Mouse (Mus musculus) brown adipose tissue, adult 24 weeks (tissue): ENCODE results near the gene Tnip1. TPM values are rescaled to one million over a fixed set of nuclear protein-coding genes. Genes with fewer than 3 reads are reported as not detected.

Experiments used
- H3K27ac ChIP-seq: fragments of 200-500 bp; replicated peaks from 2 replicates; pipeline ENCODE4 v1.5.1; 2012; ENCODE audit warnings: low read depth, mild to moderate bottlenecking, low read length
- H3K4me1 ChIP-seq: fragments of 200-500 bp; 2 replicates; pipeline ENCODE4 v1.6.1; 2012; ENCODE audit warnings: low read length, mixed read lengths; ENCODE audit not compliant: control insufficient read depth, insufficient read depth, insufficient read length
- H3K4me3 ChIP-seq: fragments of 200-500 bp; 2 replicates; pipeline ENCODE4 v1.5.1; 2012; ENCODE audit warnings: low read depth, mild to moderate bottlenecking, low read length, moderate library complexity; ENCODE audit not compliant: insufficient read depth
- polyA plus RNA-seq: library from polyadenylated mRNA; stranded (reverse); fragments of >200 nt; gene quantifications from 2 replicates; pipeline ENCODE4 v1.2.4, GENCODE M21; 2012; ENCODE audit not compliant: missing spikeins, insufficient read depth, insufficient read length

Gene Tnip1
- 16.0 and 16.9 TPM in 2 replicates for polyA plus RNA-seq

GRCm38 (mm10) chr11:54962810-54963209 lies at the start of gene Tnip1:
Gene Tnip1, minus strand, starts transcription at chr11:54962917.
- Histone ChIP-seq H3K4me1 (peaks cover 28% of the 10 kb centered on the region), H3K4me3 (peak within 1 kb of the TSS; percentile 36), H3K27ac (peak within 1 kb of the TSS; percentile 69)

GRCm38 (mm10) chr11:55011440-55011839 lies 48.7 kb upstream of the Tnip1 start:
- Histone ChIP-seq H3K4me1 (peaks cover 16% of the 10 kb centered on the region), H3K4me3 (no peak overlapping the region), H3K27ac (no peak overlapping the region)

DNA sequence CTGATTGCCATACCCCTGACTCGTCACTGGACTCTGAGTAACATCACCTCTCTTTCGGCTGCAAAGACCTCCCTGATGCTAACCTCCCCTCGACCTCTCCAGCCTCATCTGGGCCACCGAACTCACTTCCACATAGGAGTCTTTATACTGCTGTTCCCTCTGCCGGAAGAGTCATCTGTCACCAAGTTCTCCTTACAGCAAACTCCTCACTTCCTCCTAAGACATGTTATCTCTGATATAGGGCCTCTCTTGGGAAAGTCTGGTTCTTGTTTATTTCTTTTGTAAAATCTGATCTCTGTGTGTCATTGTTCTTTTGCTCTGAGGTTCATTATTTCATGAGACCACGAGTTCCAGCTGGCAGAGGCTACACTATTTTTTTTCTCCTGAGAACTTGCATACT lies 45.5 kb upstream of the Tnip1 start:
- Histone ChIP-seq H3K4me3 (no peak overlapping the region), H3K4me1 (no peaks in the 10 kb centered on the region), H3K27ac (no peak overlapping the region)

DNA sequence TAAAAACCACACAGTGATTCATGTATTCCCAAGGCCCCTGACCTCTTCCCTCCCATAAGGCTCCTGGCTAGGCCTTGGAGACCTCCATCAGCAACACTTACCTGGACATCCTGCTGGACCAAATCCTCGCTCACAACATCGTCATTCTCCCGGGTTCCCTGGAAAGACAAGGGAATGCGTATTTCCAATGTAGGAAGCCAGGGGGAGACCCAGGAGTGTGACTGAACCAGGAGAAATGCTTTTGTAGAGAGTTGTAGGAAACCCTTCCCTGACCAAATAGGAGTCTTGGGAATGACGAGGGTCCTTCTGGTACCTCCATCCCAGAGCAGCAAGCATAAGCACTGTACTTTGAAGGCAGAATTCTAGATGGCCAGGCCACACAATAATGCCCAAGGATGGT lies 43.0 kb upstream of the Tnip1 start:
- Histone ChIP-seq H3K27ac (no peak overlapping the region), H3K4me3 (no peak overlapping the region), H3K4me1 (no peaks in the 10 kb centered on the region)

- Histone ChIP-seq H3K4me3 (no peak overlapping the region), H3K4me1 (no peaks in the 10 kb centered on the region), H3K27ac (no peak overlapping the region)
These were observed 42.3 kb upstream of the Tnip1 start for GRCm38 (mm10) chr11:55004970-55005502.

- no peak overlapping the region for H3K27ac ChIP-seq
- no peaks in the 10 kb centered on the region for H3K4me1 ChIP-seq
- no peak overlapping the region for H3K4me3 ChIP-seq
These were observed 36.0 kb upstream of the Tnip1 start for GRCm38 (mm10) chr11:54998708-54999107.

DNA sequence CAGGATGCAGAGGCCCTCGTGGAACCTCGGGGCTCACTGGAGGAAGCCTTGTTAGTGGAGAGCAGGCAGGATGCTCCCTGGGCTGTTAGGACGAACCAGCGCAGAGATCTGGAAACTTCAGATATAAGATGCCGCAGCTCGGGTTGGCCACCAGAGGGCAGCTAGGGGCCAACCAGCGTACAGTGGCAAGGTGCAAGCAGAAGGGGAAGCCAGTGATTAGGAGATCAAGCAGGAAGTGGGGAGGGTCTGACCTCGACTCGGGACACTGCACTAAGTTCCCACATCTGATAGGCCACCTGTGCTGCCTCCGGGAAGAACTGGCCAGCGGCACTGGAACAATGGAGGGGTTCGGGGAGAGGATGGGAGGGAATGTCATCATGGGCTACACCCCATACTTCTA lies 35.6 kb upstream of the Tnip1 start:
- Histone ChIP-seq H3K4me1 (no peaks in the 10 kb centered on the region), H3K27ac (no peak overlapping the region), H3K4me3 (no peak overlapping the region)

- no peaks in the 10 kb centered on the region for H3K4me1 ChIP-seq
- H3K27ac ChIP-seq, result no peak overlapping the region
- no peak overlapping the region for H3K4me3 ChIP-seq
These were observed 33.5 kb upstream of the Tnip1 start for GRCm38 (mm10) chr11:54996176-54996575.

- H3K4me3 ChIP-seq, result no peak overlapping the region
- H3K27ac ChIP-seq, result no peak overlapping the region
- H3K4me1 ChIP-seq, result no peaks in the 10 kb centered on the region
These were observed 27.2 kb upstream of the Tnip1 start for GRCm38 (mm10) chr11:54989920-54990319.

DNA sequence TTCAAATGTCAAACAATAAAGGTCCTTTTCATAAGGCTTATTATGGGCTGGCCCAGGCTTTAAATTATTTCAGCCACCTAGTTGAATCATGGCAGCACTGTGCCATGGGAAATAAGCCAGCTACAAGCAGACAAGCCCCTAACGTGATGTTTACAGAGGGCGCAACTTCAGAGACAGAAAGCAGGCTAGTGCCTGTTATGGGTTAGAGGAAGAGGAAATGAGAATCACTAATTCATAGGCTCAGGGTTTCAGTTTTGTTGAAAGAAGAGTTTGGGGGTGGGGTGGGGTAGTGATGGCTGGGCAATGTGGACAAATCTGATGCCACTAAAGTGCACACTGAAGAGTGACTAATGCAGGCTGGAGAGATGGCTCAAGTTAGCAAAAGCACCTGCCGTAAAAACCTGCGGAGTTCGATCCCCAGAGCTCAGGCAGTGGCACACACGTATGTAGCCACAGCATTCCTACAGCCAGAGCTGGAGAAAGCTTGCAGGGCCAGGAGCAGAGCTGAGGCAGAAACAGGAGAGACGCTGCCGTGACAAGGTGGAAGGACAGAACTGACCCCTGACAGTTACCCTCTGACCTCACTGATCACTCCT lies 26.1 kb upstream of the Tnip1 start:
- H3K27ac ChIP-seq, result no peak overlapping the region
- H3K4me1 ChIP-seq, result no peaks in the 10 kb centered on the region
- H3K4me3 ChIP-seq, result no peak overlapping the region

- Histone ChIP-seq H3K4me1 (no peaks in the 10 kb centered on the region), H3K4me3 (no peak overlapping the region), H3K27ac (no peak overlapping the region)
These were observed 25.3 kb upstream of the Tnip1 start for GRCm38 (mm10) chr11:54987974-54988373.

DNA sequence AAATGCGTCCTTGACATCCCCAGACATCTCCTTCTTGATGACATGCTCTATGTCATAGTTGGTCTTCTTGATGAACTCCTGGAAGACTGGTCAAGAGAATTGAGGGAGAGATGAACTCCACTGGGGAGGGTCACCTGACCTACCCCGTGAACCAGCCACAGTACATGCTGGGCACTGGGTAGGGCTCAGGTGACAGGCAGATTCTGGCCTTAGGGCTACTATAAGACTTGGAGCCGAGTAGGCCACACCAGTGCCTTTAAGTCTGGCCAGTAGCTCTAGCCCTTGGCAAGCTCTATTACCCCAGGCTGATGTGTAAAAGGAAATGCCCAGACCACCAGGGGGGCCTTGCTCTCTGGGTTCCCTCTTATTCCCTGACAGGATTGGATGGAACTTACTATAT lies 22.4 kb upstream of the Tnip1 start:
- no peaks in the 10 kb centered on the region for H3K4me1 ChIP-seq
- no peak overlapping the region for H3K27ac ChIP-seq
- H3K4me3 ChIP-seq, result no peak overlapping the region

DNA sequence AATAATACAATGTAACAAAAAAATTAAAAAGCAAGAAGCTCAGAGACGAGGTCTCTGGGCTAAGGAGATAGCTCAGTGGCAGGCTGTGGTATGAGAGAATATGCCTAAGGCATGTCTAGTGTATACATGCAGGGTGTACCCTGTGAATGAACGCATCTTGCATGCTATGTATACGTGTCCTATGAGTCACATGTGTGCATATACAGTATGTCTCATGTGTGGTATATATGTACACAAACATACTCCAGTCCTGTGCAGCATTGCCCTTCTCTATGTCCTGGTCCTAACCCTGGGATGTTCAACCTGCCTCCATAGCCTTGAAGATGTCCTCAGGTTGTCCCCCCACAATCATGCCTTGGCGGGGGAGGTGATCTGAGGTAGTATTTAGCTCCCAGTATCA lies 21.9 kb upstream of the Tnip1 start:
- H3K4me3 ChIP-seq, result no peak overlapping the region
- H3K4me1 ChIP-seq, result no peaks in the 10 kb centered on the region
- H3K27ac ChIP-seq, result no peak overlapping the region

DNA sequence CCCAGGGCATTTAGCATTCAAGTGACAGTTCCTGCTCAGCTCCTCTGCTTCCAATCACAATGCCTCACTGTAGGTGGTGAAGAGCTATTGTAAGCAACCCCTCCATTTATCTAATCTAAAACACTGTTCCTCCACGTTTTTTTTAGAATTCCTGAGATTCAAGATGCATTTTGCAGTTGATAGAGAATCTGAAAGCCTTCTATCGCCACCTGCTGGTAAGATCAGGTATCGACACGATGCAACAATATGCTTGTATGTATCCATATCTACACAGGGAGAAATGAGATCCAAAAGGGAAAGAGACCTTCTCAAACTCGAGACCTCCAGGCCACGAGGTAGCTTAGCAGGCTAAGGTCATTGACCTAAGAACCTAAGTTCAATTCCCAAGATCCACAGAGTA lies 21.4 kb upstream of the Tnip1 start:
- Histone ChIP-seq H3K4me3 (no peak overlapping the region), H3K27ac (no peak overlapping the region), H3K4me1 (no peaks in the 10 kb centered on the region)

DNA sequence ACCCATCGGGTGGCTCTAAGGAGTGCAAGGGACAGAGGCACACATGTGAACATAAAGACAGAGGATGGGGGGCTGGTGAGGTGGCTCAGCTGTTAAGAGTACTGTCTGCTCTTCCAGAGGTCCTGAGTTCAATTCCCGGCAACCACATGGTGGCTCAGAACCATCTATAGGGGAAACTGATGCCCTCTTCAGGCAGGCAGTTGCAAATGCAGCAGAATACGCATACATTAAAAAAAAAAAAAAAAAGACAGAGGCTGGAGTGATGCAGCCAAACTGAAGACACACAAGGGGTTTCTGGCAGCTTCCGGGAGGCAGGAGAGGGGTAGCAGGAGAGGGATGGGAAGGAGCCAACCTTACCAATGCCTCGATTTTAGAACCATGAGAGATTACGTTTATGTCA lies 19.8 kb upstream of the Tnip1 start:
- Histone ChIP-seq H3K4me3 (no peak overlapping the region), H3K27ac (no peak overlapping the region), H3K4me1 (no peaks in the 10 kb centered on the region)

DNA sequence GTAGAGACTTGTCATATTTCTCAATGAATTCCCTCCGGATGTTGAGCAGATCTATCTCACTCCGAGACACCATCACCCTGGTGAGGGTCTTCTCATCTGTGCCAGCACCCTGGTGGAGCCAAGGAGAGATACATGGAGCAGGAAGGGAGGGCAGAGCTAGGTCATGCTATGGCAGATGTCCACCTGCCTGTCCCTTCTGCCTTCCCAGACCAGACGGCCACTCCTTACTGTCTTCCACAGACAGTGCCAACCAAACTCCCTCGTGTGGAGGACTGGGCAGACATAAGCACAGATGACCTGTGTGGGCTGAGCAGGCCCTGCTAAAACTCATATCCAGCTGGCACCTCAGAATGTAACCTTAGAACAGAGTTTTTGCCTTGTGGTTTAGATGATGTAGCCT lies 18.9 kb upstream of the Tnip1 start:
- no peaks in the 10 kb centered on the region for H3K4me1 ChIP-seq
- no peak overlapping the region for H3K4me3 ChIP-seq
- H3K27ac ChIP-seq, result no peak overlapping the region
